Mouse (Mus musculus): ENCODE results near the gene P2rx4. TPM values are rescaled to one million over a fixed set of nuclear protein-coding genes. Genes with fewer than 3 reads are reported as not detected.
A peak's percentile ranks its signal among the peaks of the same experiment; 100 is the strongest.

P2rx4 gene
- polyA plus RNA-seq, 1 experiment from 2014 or later, result 6.8 TPM

- Histone ChIP-seq H3K4me1 (ENCODE audit: control insufficient read depth, insufficient read depth, low read length) (peaks cover 2% of the 10 kb centered on the region; the same call in 1 of the 2 replicates), H3K36me3 (ENCODE audit: control insufficient read depth, insufficient read depth, low read length) (no peaks in the 10 kb centered on the region), H3K27ac (ENCODE audit: low read depth, low read length) (no peak overlapping the region), H3K27me3 (ENCODE audit: control insufficient read depth, insufficient read depth, low read length) (no peaks in the 10 kb centered on the region), H3K4me3 (ENCODE audit: low read depth, low read length) (no peak overlapping the region), H3K4me2 (no peak overlapping the region), H3K9ac (ENCODE audit: low read length) (no peak overlapping the region), H3K9me3 (ENCODE audit: control insufficient read depth, low read length) (no peaks in the 10 kb centered on the region)
- no peak for ATAC-seq (ENCODE audit: low FRiP score)
- no peak for DNase-seq (ENCODE audit: low spot score, missing footprints)
- WGBS, result 81% methylated on average over 9 of the region's 9 CpGs
Observed at GRCm38 (mm10) chr5:122698701-122699060, 8.7 kb upstream of the P2rx4 start.

DNA sequence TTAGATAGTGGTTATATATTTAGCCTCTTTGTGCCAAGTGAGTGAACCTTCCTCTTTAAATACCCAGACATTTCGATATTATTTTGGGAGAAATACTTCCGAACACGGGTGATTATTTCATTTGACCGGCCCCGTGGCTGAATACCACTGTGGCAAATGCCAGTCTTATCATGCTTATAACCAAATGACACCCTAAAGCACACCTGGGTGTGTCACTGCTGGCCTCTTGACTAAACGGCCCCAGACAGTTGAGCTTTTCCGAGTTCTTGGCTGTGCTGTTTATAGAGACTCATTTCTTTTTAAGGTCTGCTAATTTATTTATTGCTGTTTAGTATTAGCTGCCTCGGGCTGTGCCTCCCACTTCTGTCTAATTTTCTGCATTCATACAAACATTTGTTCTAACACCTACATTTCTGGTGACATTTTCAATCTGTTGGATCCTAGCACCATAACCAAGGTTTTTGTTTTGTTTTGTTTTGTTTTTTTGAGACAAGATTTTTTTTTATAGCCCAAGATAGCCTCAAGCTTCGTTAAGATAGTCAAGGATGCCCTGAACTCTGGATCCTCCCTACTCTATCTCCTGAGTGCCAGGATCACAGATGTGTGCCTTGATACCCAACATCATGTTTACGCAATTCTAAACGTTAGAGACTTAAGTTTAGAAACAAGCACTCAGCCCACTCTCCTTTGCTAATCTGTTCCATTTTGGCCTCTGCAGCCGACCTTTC, 7.1 kb upstream of the P2rx4 start:
- Histone ChIP-seq H3K4me3 (ENCODE audit: low read depth, low read length) (no peak overlapping the region), H3K27ac (ENCODE audit: low read depth, low read length) (no peak overlapping the region), H3K4me2 (no peak overlapping the region), H3K4me1 (ENCODE audit: control insufficient read depth, insufficient read depth, low read length) (no peaks in the 10 kb centered on the region), H3K27me3 (ENCODE audit: control insufficient read depth, insufficient read depth, low read length) (no peaks in the 10 kb centered on the region), H3K36me3 (ENCODE audit: control insufficient read depth, insufficient read depth, low read length) (no peaks in the 10 kb centered on the region), H3K9me3 (ENCODE audit: control insufficient read depth, low read length) (no peaks in the 10 kb centered on the region), H3K9ac (ENCODE audit: low read length) (no peak overlapping the region)
- no peak for ATAC-seq (ENCODE audit: low FRiP score)
- no peak for DNase-seq (ENCODE audit: low spot score, missing footprints)
- 90% methylated on average over 12 of the region's 12 CpGs for WGBS

DNA sequence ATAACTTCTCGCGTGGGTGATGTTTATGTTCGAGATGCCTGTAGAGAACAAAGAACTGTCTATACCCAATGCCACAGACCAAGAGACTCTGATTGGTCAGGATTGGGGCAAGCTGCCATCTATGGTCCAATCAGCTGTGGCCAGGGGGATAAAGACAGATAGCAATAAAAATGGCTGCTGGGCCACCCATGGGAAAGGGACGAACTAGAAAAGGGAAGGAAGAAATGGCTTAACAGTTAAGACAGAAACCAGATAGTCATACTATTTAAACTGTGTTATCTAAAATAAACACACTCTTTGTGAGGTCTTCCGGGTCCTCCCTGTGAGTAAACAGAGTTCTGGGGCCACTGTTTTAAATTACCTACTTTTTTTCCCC, 6.5 kb upstream of the P2rx4 start:
- H3K9ac ChIP-seq (ENCODE audit: low read length), result no peak overlapping the region
- H3K4me3 ChIP-seq (ENCODE audit: low read depth, low read length), result no peak overlapping the region
- ATAC-seq (ENCODE audit: low FRiP score), result no peak
- H3K27me3 ChIP-seq (ENCODE audit: control insufficient read depth, insufficient read depth, low read length), result no peaks in the 10 kb centered on the region
- no peaks in the 10 kb centered on the region for H3K4me1 ChIP-seq (ENCODE audit: control insufficient read depth, insufficient read depth, low read length)
- DNase-seq (ENCODE audit: low spot score, missing footprints), result no peak
- no peak overlapping the region for H3K4me2 ChIP-seq
- H3K36me3 ChIP-seq (ENCODE audit: control insufficient read depth, insufficient read depth, low read length), result no peaks in the 10 kb centered on the region
- no peaks in the 10 kb centered on the region for H3K9me3 ChIP-seq (ENCODE audit: control insufficient read depth, low read length)
- 78% methylated on average over 5 of the region's 5 CpGs for WGBS
- no peak overlapping the region for H3K27ac ChIP-seq (ENCODE audit: low read depth, low read length)

DNA sequence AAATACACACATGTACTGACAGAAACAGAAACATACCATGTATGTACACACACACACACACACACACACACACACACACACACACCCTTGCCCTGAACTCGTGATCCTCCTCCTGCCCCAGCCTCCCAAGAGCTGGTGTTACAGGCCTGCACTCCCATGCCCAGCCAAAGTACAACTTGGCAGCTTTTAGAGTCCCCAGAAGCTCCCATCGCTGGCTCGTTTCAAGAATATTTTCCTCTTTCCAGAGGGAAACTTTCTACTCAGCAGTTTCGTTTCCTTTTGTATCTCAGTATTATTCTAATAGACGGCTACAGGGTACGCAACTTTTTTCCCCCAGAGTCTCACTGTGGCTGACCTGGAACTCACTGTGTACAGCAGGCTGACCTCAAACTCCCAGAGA, 5.2 kb upstream of the P2rx4 start:
- Histone ChIP-seq H3K9me3 (ENCODE audit: control insufficient read depth, low read length) (no peaks in the 10 kb centered on the region), H3K27me3 (ENCODE audit: control insufficient read depth, insufficient read depth, low read length) (no peaks in the 10 kb centered on the region), H3K4me2 (no peak overlapping the region), H3K4me1 (ENCODE audit: control insufficient read depth, insufficient read depth, low read length) (peaks cover 5% of the 10 kb centered on the region; the same call in 1 of the 2 replicates), H3K9ac (ENCODE audit: low read length) (no peak overlapping the region), H3K36me3 (ENCODE audit: control insufficient read depth, insufficient read depth, low read length) (no peaks in the 10 kb centered on the region), H3K27ac (ENCODE audit: low read depth, low read length) (no peak overlapping the region), H3K4me3 (ENCODE audit: low read depth, low read length) (no peak overlapping the region)
- ATAC-seq (ENCODE audit: low FRiP score) (no peak), DNase-seq (ENCODE audit: low spot score, missing footprints) (no peak)
- 83% methylated on average over 6 of the region's 6 CpGs for WGBS

GRCm38 (mm10) chr5:122703574-122703973, 3.8 kb upstream of the P2rx4 start:
- Histone ChIP-seq H3K9me3 (ENCODE audit: control insufficient read depth, low read length) (no peaks in the 10 kb centered on the region), H3K4me2 (no peak overlapping the region), H3K9ac (ENCODE audit: low read length) (no peak overlapping the region), H3K4me3 (ENCODE audit: low read depth, low read length) (no peak overlapping the region), H3K4me1 (ENCODE audit: control insufficient read depth, insufficient read depth, low read length) (peaks cover 11% of the 10 kb centered on the region), H3K27me3 (ENCODE audit: control insufficient read depth, insufficient read depth, low read length) (no peaks in the 10 kb centered on the region), H3K27ac (ENCODE audit: low read depth, low read length) (no peak overlapping the region), H3K36me3 (ENCODE audit: control insufficient read depth, insufficient read depth, low read length) (no peaks in the 10 kb centered on the region)
- WGBS, result 83% methylated on average over 2 of the region's 2 CpGs
- no peak for DNase-seq (ENCODE audit: low spot score, missing footprints)
- ATAC-seq (ENCODE audit: low FRiP score), result no peak

GRCm38 (mm10) chr5:122704571-122704970, 2.8 kb upstream of the P2rx4 start:
- 91% methylated on average over 4 of the region's 4 CpGs for whole genome bisulfite sequencing

DNA sequence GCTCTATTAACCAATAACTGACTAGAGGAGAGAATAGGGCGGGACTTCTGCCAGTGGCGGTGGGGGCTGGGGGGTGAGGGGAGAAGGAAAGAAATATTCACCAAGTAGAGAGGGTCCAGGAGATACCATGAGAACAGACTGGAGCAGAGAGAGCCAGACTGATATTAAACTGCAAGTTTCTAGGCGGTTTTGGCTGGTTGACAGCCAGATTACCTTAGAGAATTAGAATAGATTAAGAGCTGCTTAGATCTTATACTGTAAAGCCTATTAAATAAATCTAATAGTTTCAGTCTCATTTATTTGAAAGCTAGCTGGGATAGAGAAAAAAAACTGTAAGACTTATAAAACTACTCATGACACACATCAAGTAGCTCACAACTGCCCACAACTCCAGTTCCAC, 2.2 kb upstream of the P2rx4 start:
- Histone ChIP-seq H3K4me2 (no peak overlapping the region), H3K27me3 (ENCODE audit: control insufficient read depth, insufficient read depth, low read length) (no peaks in the 10 kb centered on the region), H3K36me3 (ENCODE audit: control insufficient read depth, insufficient read depth, low read length) (no peaks in the 10 kb centered on the region), H3K9ac (ENCODE audit: low read length) (no peak overlapping the region), H3K4me1 (ENCODE audit: control insufficient read depth, insufficient read depth, low read length) (peaks cover 11% of the 10 kb centered on the region), H3K9me3 (ENCODE audit: control insufficient read depth, low read length) (no peaks in the 10 kb centered on the region), H3K27ac (ENCODE audit: low read depth, low read length) (no peak overlapping the region), H3K4me3 (ENCODE audit: low read depth, low read length) (no peak overlapping the region)
- DNase-seq (ENCODE audit: low spot score, missing footprints) (no peak), ATAC-seq (ENCODE audit: low FRiP score) (no peak)
- WGBS, result 84% methylated on average over 3 of the region's 3 CpGs

More at GRCm38 (mm10) chr5:122704571-122704970, 2.8 kb upstream of the P2rx4 start:
- H3K36me3 ChIP-seq (ENCODE audit: control insufficient read depth, insufficient read depth, low read length), result no peaks in the 10 kb centered on the region
- no peak for DNase-seq (ENCODE audit: low spot score, missing footprints)
- no peak overlapping the region for H3K9ac ChIP-seq (ENCODE audit: low read length)
- no peak overlapping the region for H3K4me2 ChIP-seq
- H3K27me3 ChIP-seq (ENCODE audit: control insufficient read depth, insufficient read depth, low read length), result no peaks in the 10 kb centered on the region
- H3K4me3 ChIP-seq (ENCODE audit: low read depth, low read length), result no peak overlapping the region
- ATAC-seq (ENCODE audit: low FRiP score), result no peak
- no peak overlapping the region for H3K27ac ChIP-seq (ENCODE audit: low read depth, low read length)
- no peaks in the 10 kb centered on the region for H3K9me3 ChIP-seq (ENCODE audit: control insufficient read depth, low read length)
- peaks cover 11% of the 10 kb centered on the region for H3K4me1 ChIP-seq (ENCODE audit: control insufficient read depth, insufficient read depth, low read length)

DNA sequence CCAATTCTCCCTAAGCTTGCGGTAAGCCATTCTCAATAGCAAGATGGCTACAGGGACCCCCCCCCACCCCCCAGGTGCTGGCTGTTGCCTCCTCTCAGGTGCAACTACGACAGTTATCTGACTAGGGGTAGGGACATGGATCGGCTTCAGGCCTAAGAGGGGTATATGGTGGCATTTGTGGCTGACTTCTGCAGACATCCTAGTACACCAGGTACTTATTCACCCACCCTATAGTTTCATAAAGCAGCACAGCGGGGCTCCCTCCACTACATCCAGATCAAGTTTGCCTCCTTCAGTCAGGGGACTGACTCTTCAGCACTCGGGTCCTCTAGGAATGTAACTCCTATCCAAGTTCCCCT, 448 bp upstream of the P2rx4 start:
- 42% methylated on average over 5 of the region's 5 CpGs for WGBS
- Histone ChIP-seq H3K4me3 (ENCODE audit: low read depth, low read length) (peak overlapping the region; percentile 56), H3K4me1 (ENCODE audit: control insufficient read depth, insufficient read depth, low read length) (peaks cover 11% of the 10 kb centered on the region), H3K9ac (ENCODE audit: low read length) (peak overlapping the region; percentile 80), H3K9me3 (ENCODE audit: control insufficient read depth, low read length) (no peaks in the 10 kb centered on the region), H3K27ac (ENCODE audit: low read depth, low read length) (no peak overlapping the region), H3K27me3 (ENCODE audit: control insufficient read depth, insufficient read depth, low read length) (no peaks in the 10 kb centered on the region), H3K4me2 (peak overlapping the region; percentile 88), H3K36me3 (ENCODE audit: control insufficient read depth, insufficient read depth, low read length) (no peaks in the 10 kb centered on the region)
- DNase-seq (ENCODE audit: low spot score, missing footprints) (no peak), ATAC-seq (ENCODE audit: low FRiP score) (peak; percentile 18; the same call in 1 of the 2 replicates)

DNA sequence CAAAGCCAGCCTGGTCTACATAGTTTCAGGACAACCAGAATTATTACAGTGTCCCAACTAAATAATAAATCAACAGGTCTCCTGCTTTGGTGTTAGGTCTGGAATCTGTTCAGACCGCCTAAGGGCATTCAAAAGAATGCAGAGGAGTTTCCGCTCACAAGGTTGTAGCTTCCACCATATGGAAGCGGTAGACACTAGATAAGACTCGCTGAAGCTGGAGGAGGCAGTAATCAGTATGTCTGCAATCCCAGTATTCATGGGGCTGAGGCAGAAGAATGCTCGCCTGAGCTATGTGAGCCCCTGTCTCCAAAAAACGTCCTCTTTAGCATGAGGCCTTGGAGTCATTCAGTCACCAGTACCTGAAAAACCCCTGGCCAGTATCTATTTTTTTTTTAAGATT, 1.5 kb downstream of the P2rx4 start:
- Histone ChIP-seq H3K4me1 (ENCODE audit: control insufficient read depth, insufficient read depth, low read length) (peaks cover 11% of the 10 kb centered on the region), H3K4me3 (ENCODE audit: low read depth, low read length) (no peak overlapping the region), H3K27ac (ENCODE audit: low read depth, low read length) (no peak overlapping the region), H3K9ac (ENCODE audit: low read length) (no peak overlapping the region), H3K36me3 (ENCODE audit: control insufficient read depth, insufficient read depth, low read length) (no peaks in the 10 kb centered on the region), H3K4me2 (no peak overlapping the region), H3K9me3 (ENCODE audit: control insufficient read depth, low read length) (no peaks in the 10 kb centered on the region), H3K27me3 (ENCODE audit: control insufficient read depth, insufficient read depth, low read length) (no peaks in the 10 kb centered on the region)
- ATAC-seq (ENCODE audit: low FRiP score) (no peak), DNase-seq (ENCODE audit: low spot score, missing footprints) (no peak)
- 80% methylated on average over 6 of the region's 6 CpGs for WGBS

All from midbrain, embryonic 11.5 days (tissue).